Mouse (Mus musculus): Measurements from ENCODE around the gene C1ql4. TPM values are rescaled to one million over a fixed set of nuclear protein-coding genes. Genes with fewer than 3 reads are reported as not detected.
"Not testable (repeated sequence)": the region's sequence is repeated elsewhere in the genome, so short reads cannot be mapped to it uniquely, and the experiment has no call there.

Gene C1ql4
- polyA plus RNA-seq, 1 experiment from 2014 or later, result not detected

DNA sequence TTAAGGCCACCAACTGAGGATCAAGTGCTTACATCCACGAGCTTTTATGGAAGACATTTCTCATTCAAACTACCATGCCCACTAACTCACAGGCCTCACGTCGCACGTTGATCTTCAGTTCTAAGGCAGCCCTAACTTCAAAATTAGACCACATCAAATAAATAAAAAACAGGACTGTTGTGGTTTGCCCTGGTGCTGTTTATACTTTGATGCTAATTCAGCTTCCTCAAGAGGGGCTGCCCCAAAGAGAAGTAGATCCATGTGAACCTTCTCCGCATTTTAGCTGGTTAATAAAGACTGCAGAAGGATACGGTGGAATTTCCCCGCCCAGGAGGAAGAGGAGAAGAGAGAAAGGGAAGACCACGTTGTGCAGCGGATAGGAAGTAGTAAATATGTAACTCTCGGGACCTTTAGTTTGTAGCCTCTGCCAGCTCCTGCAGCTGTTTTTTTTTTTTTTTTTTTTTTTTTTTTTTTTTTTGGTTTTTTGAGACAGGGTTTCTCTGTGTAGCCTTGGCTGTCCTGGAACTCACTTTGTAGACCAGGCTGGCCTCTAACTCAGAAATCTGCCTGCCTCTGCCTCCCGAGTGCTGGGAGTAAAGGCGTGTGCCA is 22.0 kb downstream of the C1ql4 start:
- Histone ChIP-seq H3K4me2 (ENCODE audit: low read depth, low read length) (no peak overlapping the region), H3K4me1 (ENCODE audit: control insufficient read depth, insufficient read depth, low read length) (no peaks in the 10 kb centered on the region), H3K9me3 (replicated peaks; ENCODE audit: control insufficient read depth, low read length) (no peaks in the 10 kb centered on the region), H3K27me3 (ENCODE audit: control insufficient read depth, insufficient read depth, low read length) (no peaks in the 10 kb centered on the region; the same call in 1 of the 2 replicates), H3K4me3 (replicated peaks; ENCODE audit: low read length) (no peak overlapping the region), H3K9ac (ENCODE audit: low read length) (no peak overlapping the region), H3K27ac (ENCODE audit: low read length) (no peak overlapping the region), H3K36me3 (ENCODE audit: control insufficient read depth, insufficient read depth, low read length) (no peaks in the 10 kb centered on the region)
- 73% methylated on average over 12 of the region's 12 CpGs for WGBS
- ATAC-seq (ENCODE audit: insufficient read depth, low FRiP score), result no peak

DNA sequence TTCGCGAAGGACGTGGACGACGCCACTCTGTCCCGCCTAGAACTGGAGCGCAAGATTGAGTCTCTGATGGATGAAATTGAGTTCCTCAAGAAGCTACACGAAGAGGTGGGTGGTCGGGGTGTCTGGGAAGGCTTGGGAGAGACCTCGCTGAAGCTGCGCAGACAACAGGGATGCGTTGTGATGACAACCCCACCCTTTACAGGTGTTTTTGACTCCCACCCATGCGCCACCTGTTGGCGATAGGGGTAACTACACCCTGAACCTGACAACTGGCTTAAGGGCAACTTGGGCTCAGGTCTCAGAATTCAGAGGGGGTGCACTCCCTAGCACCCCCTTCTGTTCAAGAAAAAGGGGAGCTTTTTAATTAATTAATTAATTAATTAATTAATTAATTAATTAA is 31.3 kb downstream of the C1ql4 start:
- H3K4me1 ChIP-seq (ENCODE audit: control insufficient read depth, insufficient read depth, low read length), result peaks cover 13% of the 10 kb centered on the region
- 0 out of 2 replicates have a peak overlapping the region, but pooled peaks have one; percentile 30 for H3K4me3 ChIP-seq (replicated peaks; ENCODE audit: low read length)
- no peak for ATAC-seq (ENCODE audit: insufficient read depth, low FRiP score)
- peak overlapping the region; percentile 63 for H3K4me2 ChIP-seq (ENCODE audit: low read depth, low read length)
- H3K27ac ChIP-seq (ENCODE audit: low read length), result no peak overlapping the region
- H3K36me3 ChIP-seq (ENCODE audit: control insufficient read depth, insufficient read depth, low read length), result no peaks in the 10 kb centered on the region
- H3K9me3 ChIP-seq (replicated peaks; ENCODE audit: control insufficient read depth, low read length), result no peaks in the 10 kb centered on the region
- 0 out of 2 replicates have a peak overlapping the region, but pooled peaks have one; percentile 32 for H3K9ac ChIP-seq (ENCODE audit: low read length)
- peaks cover 58% of the 10 kb centered on the region for H3K27me3 ChIP-seq (ENCODE audit: control insufficient read depth, insufficient read depth, low read length)
- 9% methylated on average over 14 of the region's 14 CpGs for WGBS

DNA sequence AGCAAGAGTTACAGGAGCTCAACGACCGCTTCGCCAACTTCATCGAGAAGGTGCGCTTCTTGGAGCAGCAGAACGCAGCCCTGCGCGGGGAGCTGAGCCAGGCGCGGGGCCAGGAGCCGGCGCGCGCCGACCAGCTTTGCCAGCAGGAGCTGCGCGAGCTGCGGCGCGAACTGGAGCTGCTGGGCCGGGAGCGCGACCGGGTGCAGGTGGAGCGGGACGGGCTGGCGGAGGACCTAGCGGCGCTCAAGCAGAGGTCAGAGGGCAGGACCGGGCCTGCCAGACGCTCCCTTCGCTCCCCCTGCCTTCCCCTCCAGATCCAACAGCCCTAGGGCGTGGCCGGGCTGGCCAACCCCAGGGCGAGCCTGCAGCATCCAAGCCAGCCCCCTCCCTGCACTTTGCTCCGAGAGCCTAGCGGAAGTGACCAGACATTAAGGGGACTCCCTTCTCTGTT is 32.1 kb downstream of the C1ql4 start:
- Histone ChIP-seq H3K4me1 (ENCODE audit: control insufficient read depth, insufficient read depth, low read length) (peaks cover 13% of the 10 kb centered on the region), H3K36me3 (ENCODE audit: control insufficient read depth, insufficient read depth, low read length) (no peaks in the 10 kb centered on the region), H3K9me3 (replicated peaks; ENCODE audit: control insufficient read depth, low read length) (no peaks in the 10 kb centered on the region), H3K27me3 (ENCODE audit: control insufficient read depth, insufficient read depth, low read length) (peaks cover 58% of the 10 kb centered on the region), H3K27ac (ENCODE audit: low read length) (no peak overlapping the region), H3K4me2 (ENCODE audit: low read depth, low read length) (peak overlapping the region; percentile 63), H3K4me3 (replicated peaks; ENCODE audit: low read length) (peak overlapping the region; percentile 30), H3K9ac (ENCODE audit: low read length) (peak overlapping the region; percentile 60; the same call in 1 of the 2 replicates)
- ATAC-seq (ENCODE audit: insufficient read depth, low FRiP score), result peak; percentile 49; the same call in 1 of the 2 replicates
- under 1% methylated on average over 36 of the region's 37 CpGs for WGBS

DNA sequence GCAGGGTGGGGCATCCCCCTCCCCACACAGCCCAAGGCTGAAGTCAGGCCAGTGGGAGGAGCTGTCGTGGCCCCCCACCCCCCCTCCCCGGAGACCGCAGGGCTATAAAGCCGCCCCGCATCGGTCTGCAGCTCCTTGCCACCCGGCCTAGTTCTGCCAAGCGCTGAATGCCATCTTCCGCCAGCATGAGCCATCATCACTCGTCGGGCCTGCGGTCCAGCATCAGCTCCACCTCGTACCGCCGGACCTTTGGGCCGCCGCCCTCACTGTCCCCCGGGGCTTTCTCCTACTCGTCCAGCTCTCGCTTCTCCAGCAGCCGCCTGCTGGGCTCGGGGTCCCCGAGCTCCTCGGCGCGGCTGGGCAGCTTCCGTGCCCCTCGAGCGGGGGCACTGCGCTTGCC is 32.6 kb downstream of the C1ql4 start, which contains the start of gene Prph:
Prph (plus strand) TSS at position 135 of the 400 bp plus-strand sequence.
- no peaks in the 10 kb centered on the region for H3K9me3 ChIP-seq (replicated peaks; ENCODE audit: control insufficient read depth, low read length)
- no peak for ATAC-seq (ENCODE audit: insufficient read depth, low FRiP score)
- H3K4me2 ChIP-seq (ENCODE audit: low read depth, low read length), result peak within 1 kb of the TSS; percentile 63
- peak within 1 kb of the TSS; percentile 30 for H3K4me3 ChIP-seq (replicated peaks; ENCODE audit: low read length)
- no peaks in the 10 kb centered on the region for H3K36me3 ChIP-seq (ENCODE audit: control insufficient read depth, insufficient read depth, low read length)
- WGBS, result 2% methylated on average over 30 of the region's 30 CpGs
- H3K27ac ChIP-seq (ENCODE audit: low read length), result no peak within 1 kb of the TSS
- peak within 1 kb of the TSS; percentile 60 for H3K9ac ChIP-seq (ENCODE audit: low read length)
- peaks cover 13% of the 10 kb centered on the region for H3K4me1 ChIP-seq (ENCODE audit: control insufficient read depth, insufficient read depth, low read length)
- peaks cover 61% of the 10 kb centered on the region for H3K27me3 ChIP-seq (ENCODE audit: control insufficient read depth, insufficient read depth, low read length)

DNA sequence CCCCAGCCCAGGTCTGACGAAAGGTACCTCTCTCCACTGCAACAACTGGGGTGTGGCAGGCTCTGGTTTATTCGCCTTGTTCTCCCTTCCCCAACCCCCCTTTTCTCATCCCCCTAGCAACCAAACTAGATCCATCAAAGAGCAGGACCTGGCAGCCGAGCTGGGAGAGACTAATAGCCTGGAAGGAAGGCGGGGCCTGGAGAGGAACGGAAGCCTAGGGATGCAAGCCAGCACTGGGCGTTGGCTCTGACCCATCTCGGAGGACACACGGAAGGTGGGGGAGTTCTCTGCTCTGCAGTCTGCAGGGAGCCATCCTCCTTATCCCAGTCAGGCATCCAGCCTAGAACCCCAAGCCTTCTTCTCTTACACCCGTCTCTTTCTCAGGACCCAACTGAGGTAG is 34.2 kb downstream of the C1ql4 start:
- H3K4me2 ChIP-seq (ENCODE audit: low read depth, low read length), result no peak overlapping the region
- H3K27ac ChIP-seq (ENCODE audit: low read length), result no peak overlapping the region
- 10% methylated on average over 9 of the region's 9 CpGs for WGBS

DNA sequence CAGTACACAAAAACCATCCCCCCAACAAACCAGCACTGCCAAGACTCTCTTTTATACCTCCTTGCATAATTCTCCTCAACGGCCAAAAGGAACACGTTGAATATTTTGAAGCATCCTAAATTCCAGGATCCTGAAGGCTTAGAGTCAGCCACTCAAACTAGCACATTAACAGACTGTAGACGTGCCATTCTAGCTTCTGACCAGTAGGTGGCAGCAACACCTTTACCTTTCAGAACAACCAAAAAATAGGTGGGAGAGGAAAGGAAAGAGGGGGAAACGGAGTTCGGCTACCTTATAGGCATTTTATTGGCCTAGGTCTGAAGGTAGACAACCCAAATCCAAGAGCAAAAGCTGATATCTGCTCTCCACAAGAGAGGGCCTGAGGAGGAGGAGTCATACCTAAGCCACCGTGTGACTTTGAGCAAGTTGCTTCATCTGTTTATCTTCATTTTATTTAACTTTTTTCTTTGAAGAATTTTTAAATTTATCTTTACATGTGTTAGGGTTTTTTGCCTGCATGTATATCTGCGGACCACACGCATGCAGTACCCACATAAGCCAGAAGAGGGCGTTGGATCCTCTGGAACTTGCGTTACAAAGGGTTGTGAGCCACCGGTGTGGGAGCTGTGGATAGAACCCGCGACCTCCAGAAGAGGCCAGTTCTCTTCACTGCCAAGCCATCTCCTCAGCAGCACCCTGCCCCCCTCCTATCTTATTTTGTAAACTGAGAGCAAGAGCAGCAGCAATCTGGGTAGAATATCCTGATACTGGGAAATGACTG is 38.0 kb downstream of the C1ql4 start:
- Histone ChIP-seq H3K27ac (ENCODE audit: low read length) (no peak overlapping the region), H3K4me1 (ENCODE audit: control insufficient read depth, insufficient read depth, low read length) (no peaks in the 10 kb centered on the region), H3K36me3 (ENCODE audit: control insufficient read depth, insufficient read depth, low read length) (no peaks in the 10 kb centered on the region), H3K9me3 (replicated peaks; ENCODE audit: control insufficient read depth, low read length) (no peaks in the 10 kb centered on the region), H3K27me3 (ENCODE audit: control insufficient read depth, insufficient read depth, low read length) (peaks cover 18% of the 10 kb centered on the region), H3K4me3 (replicated peaks; ENCODE audit: low read length) (no peak overlapping the region), H3K4me2 (ENCODE audit: low read depth, low read length) (no peak overlapping the region), H3K9ac (ENCODE audit: low read length) (no peak overlapping the region)
- ATAC-seq (ENCODE audit: insufficient read depth, low FRiP score), result no peak
- WGBS, result 24% methylated on average over 13 of the region's 13 CpGs

More for the DNA sequence above, 34.2 kb downstream of the C1ql4 start:
- peaks cover 54% of the 10 kb centered on the region for H3K27me3 ChIP-seq (ENCODE audit: control insufficient read depth, insufficient read depth, low read length)
- 0 out of 2 replicates have a peak overlapping the region, but pooled peaks have one; percentile 11 for H3K9ac ChIP-seq (ENCODE audit: low read length)
- no peaks in the 10 kb centered on the region for H3K36me3 ChIP-seq (ENCODE audit: control insufficient read depth, insufficient read depth, low read length)
- ATAC-seq (ENCODE audit: insufficient read depth, low FRiP score), result 0 out of 2 replicates have a peak, but pooled peaks have one; percentile 49
- no peak overlapping the region for H3K4me3 ChIP-seq (replicated peaks; ENCODE audit: low read length)
- no peaks in the 10 kb centered on the region for H3K9me3 ChIP-seq (replicated peaks; ENCODE audit: control insufficient read depth, low read length)
- peaks cover 13% of the 10 kb centered on the region for H3K4me1 ChIP-seq (ENCODE audit: control insufficient read depth, insufficient read depth, low read length)

DNA sequence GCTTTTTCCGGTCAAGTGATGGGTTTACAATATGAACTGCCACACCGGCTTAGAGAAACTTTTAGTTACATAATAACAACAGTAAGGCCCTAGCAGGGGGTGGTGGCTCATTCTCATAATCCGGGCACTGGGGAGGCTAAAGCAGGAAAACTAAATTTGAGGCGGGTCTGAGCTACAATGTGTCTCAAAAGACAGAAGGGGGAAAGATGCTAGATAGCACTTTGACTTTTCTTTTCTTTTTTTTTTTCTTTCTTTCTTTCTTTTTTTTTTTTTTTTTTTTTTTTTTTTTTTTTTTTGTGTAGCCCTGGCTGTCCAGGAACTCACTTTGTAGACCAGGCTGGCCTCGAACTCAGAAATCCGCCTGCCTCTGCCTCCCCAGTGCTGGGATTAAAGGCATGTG is 41.9 kb downstream of the C1ql4 start:
- not testable (repeated sequence) for H3K4me2 ChIP-seq (ENCODE audit: low read depth, low read length); H3K9ac ChIP-seq (ENCODE audit: low read length); H3K4me3 ChIP-seq (replicated peaks; ENCODE audit: low read length); H3K9me3 ChIP-seq (replicated peaks; ENCODE audit: control insufficient read depth, low read length); H3K27me3 ChIP-seq (ENCODE audit: control insufficient read depth, insufficient read depth, low read length); H3K36me3 ChIP-seq (ENCODE audit: control insufficient read depth, insufficient read depth, low read length); ATAC-seq (ENCODE audit: insufficient read depth, low FRiP score); H3K27ac ChIP-seq (ENCODE audit: low read length); H3K4me1 ChIP-seq (ENCODE audit: control insufficient read depth, insufficient read depth, low read length)
- WGBS, result 81% methylated on average over 6 of the region's 6 CpGs

DNA sequence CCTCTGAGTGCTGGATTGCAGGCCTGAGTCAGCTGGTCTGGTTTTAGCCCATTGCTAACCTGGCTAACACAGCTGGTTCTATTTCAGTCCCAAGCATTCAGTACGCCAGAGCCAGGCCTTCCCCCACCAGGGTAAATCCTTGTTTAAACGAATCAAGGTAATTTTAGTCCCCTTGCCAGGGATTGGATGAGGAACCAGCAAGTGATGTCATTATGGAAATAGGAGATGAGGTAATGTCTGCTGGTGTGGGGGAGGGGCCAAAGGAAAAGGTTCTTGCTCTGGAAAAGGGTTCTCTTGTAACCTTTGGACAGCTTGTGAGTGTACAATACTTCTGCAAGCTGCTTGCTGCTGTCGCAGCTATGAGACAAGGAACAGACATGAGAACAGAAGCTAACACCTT is 42.8 kb downstream of the C1ql4 start:
- 0 out of 2 replicates have a peak, but pooled peaks have one; percentile 6 for ATAC-seq (ENCODE audit: insufficient read depth, low FRiP score)

DNA sequence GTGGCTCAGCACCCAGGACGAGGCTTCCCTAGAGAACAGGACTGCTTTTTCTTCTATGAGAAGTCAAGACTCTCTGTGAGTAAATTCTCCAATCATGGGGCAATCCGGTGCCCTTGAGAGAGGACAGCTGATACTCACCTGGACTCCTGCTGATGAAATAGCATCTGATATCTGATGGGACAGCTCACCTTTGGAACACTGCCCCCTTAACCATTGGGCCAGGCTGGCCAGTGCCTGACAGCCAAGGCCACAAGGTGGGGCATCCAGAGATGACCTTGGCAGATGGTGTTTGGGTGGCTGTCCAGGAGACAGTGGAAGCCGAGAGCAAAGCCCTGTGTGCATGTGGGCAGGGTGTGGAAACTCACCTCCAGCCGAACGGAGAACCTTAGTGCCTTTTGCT is 45.3 kb downstream of the C1ql4 start:
- peaks cover 6% of the 10 kb centered on the region for H3K4me1 ChIP-seq (ENCODE audit: control insufficient read depth, insufficient read depth, low read length)
- no peaks in the 10 kb centered on the region for H3K9me3 ChIP-seq (replicated peaks; ENCODE audit: control insufficient read depth, low read length)
- H3K27ac ChIP-seq (ENCODE audit: low read length), result no peak overlapping the region
- WGBS, result 89% methylated on average over 5 of the region's 5 CpGs
- 0 out of 2 replicates have a peak, but pooled peaks cover 6% of the 10 kb centered on the region for H3K36me3 ChIP-seq (ENCODE audit: control insufficient read depth, insufficient read depth, low read length)
- H3K9ac ChIP-seq (ENCODE audit: low read length), result no peak overlapping the region
- no peaks in the 10 kb centered on the region for H3K27me3 ChIP-seq (ENCODE audit: control insufficient read depth, insufficient read depth, low read length)
- no peak for ATAC-seq (ENCODE audit: insufficient read depth, low FRiP score)
- no peak overlapping the region for H3K4me3 ChIP-seq (replicated peaks; ENCODE audit: low read length)
- no peak overlapping the region for H3K4me2 ChIP-seq (ENCODE audit: low read depth, low read length)

More for the DNA sequence above, 42.8 kb downstream of the C1ql4 start:
- Histone ChIP-seq H3K27ac (ENCODE audit: low read length) (no peak overlapping the region), H3K4me3 (replicated peaks; ENCODE audit: low read length) (no peak overlapping the region), H3K27me3 (ENCODE audit: control insufficient read depth, insufficient read depth, low read length) (no peaks in the 10 kb centered on the region), H3K4me1 (ENCODE audit: control insufficient read depth, insufficient read depth, low read length) (peaks cover 6% of the 10 kb centered on the region), H3K36me3 (ENCODE audit: control insufficient read depth, insufficient read depth, low read length) (no peaks in the 10 kb centered on the region), H3K9me3 (replicated peaks; ENCODE audit: control insufficient read depth, low read length) (no peaks in the 10 kb centered on the region), H3K9ac (ENCODE audit: low read length) (no peak overlapping the region), H3K4me2 (ENCODE audit: low read depth, low read length) (no peak overlapping the region)
- WGBS, result 34% methylated on average over 3 of the region's 3 CpGs
